Mouse (Mus musculus) thymus, postnatal 0 days (tissue): ENCODE measurements around the gene Casq2. TPM values are rescaled to one million over a fixed set of nuclear protein-coding genes. Genes with fewer than 3 reads are reported as not detected.
A peak's percentile ranks its signal among the peaks of the same experiment; 100 is the strongest.

Experiments
- DNase-seq: peaks from one replicate; pipeline ENCODE4 v3.0.0-alpha.2; 2015; ENCODE audit warnings: low spot score
- polyA plus RNA-seq: library from polyadenylated mRNA; unstranded; fragments of >200 nt; fragmentation: Nextera tagmentation; extraction: Ambion mirVana; gene quantifications from 2 replicates; pipeline ENCODE4 v1.2.1, GENCODE M21; 2015

The Casq2 gene
- polyA plus RNA-seq: 0.99 and 1.0 TPM in 2 replicates

DNA sequence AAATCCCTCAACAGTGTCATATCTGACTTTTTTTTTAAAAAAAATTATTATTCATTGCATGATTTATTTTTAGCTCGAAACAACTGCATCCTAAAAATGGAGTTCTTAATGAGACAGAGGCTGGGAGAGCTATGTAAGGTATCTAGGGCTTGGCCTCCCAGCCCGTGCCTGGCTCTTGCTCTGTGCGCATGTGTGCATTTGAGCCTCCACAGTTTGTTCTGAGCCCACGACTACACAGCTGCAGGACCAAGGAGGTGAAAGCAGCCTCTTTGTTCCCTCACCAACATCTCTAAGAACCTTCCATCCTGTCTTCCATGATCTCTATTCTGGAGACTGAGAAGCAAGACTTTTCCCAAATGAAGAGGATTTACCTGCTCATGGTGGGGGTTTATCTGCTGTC is at the start of gene Casq2:
Gene Casq2, plus strand, starts transcription at position 133 of the 400 bp plus-strand sequence.
- DNase-seq: no peak

GRCm38 (mm10) chr3:102037806-102038205 is 48.4 kb upstream of the Casq2 start:
- no peak for DNase-seq

GRCm38 (mm10) chr3:102038608-102039007 is 47.6 kb upstream of the Casq2 start:
- no peak for DNase-seq

DNA sequence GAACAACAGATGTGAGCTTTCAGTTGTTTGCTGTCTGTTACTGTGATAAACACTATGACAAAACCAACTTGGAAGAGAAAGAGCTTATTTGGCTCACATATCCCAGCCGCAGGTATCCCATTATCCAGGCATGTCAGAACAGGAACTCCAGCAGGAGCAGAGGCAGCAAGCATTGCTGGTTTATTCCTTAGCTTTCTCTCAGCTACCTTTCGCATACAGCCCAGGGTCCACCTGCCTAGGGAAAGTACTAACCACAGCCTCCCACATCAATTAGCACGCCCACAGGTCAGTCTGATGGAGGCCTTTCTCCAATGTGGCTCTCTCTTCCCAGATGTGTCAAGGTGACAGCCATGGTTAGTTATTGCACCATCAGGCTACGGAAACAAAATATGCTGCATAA is 44.6 kb upstream of the Casq2 start:
- DNase-seq: no peak

DNA sequence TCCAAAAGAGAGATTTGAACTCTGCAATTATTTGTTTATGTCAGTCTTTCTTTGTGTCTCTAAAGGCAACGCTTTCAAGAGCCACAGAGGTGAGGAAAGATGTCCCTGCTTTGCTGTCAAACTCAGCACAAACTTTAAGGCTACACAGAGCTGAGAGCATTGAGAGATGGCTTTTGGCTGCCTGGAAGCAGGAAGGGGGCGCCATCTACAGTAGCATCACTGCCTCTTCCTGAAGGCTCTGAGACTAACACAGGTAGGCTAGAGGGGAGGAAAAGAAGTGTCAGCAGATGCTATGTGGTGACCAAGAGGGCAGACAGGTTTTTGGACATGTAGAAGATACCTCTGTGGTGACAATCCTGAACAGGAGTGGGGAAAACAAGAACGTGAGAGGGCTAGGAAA is 41.1 kb upstream of the Casq2 start:
- DNase-seq: no peak

- no peak for DNase-seq
Measured at GRCm38 (mm10) chr3:102047532-102047931, 38.7 kb upstream of the Casq2 start.

DNA sequence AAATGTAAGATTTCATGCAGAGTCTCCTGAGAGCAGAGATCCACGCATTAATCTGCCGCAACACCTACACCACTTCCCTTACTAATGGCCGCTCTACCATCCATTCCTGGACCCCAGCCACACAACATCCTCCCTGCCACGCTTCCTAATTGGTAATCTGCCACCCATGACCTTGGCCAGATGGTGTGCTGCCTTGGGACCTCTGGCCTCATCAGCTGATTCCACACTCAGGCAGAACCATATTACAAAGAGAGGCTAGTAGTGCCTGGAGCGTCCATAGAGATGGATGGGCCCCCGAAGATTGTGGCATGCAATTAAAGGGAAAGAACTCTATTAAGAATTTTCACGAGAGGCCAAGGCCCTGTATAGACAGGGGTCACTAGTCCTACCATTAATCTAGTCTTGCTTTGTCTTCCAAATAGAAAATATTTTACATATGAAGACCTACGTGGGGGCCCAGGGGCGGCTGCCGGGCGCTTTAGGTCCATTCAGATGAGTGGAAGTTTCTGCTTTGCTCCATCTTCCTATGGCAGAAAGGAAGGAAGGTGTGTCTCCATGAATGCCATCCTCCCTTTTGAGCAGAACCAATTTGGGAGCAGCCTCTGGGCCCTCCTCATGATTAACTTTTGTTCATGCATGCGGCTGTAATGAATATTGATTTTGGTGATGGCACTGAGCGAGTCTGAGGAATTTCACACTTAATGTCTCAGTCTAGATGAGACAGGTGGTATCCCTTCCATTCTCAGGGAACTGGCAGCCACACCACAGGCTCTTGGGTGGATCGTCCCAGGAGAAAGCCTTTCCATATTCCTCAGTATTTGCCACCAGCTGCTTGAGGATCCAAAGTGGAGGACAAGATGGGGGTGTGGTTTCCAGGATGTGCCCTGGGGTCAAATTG is 36.8 kb upstream of the Casq2 start:
- no peak for DNase-seq

DNA sequence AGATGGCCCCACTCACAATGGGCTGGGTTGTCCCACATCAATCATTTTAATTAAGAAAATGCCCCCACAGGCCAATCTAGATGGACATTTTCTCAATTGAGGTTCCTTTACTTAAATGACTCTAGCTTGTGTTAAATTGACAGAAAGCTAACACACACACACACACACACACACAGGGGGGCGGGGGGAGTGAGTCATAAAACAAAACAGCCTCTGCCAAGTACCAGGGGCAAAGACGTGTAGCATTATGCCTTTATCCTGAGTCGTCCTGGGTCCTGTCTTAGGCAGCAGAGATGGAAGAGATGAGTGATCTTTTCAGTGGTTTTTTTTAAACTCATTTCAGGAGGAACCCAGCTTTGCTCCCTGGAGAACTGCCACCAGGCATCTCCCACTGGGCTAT is 34.2 kb upstream of the Casq2 start:
- no peak for DNase-seq

- DNase-seq: no peak
Measured at GRCm38 (mm10) chr3:102053293-102053692, 32.9 kb upstream of the Casq2 start.

- no peak for DNase-seq
Measured at GRCm38 (mm10) chr3:102055878-102056277, 30.3 kb upstream of the Casq2 start.

GRCm38 (mm10) chr3:102060065-102060464 is 26.1 kb upstream of the Casq2 start:
- peak; percentile 16 for DNase-seq

- DNase-seq: peak; percentile 18
Measured at GRCm38 (mm10) chr3:102061923-102062670, 24.1 kb upstream of the Casq2 start.

DNA sequence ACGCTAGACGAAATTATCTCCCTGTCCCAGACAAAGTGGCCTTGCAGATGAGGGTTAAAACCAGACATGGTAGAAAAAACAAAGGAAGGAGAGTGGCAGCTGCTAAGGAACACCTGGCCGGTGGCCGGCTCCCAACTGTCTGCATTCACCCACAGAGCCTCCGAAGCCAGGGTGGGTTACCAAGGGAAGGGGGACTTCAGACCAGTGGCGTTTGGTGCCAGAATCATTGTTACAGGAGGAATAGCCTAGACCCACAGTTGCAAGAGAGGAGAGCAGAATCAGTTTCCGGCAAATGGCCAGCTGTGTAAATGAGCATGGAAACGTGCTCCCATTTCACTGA is 23.6 kb upstream of the Casq2 start:
- no peak for DNase-seq

DNA sequence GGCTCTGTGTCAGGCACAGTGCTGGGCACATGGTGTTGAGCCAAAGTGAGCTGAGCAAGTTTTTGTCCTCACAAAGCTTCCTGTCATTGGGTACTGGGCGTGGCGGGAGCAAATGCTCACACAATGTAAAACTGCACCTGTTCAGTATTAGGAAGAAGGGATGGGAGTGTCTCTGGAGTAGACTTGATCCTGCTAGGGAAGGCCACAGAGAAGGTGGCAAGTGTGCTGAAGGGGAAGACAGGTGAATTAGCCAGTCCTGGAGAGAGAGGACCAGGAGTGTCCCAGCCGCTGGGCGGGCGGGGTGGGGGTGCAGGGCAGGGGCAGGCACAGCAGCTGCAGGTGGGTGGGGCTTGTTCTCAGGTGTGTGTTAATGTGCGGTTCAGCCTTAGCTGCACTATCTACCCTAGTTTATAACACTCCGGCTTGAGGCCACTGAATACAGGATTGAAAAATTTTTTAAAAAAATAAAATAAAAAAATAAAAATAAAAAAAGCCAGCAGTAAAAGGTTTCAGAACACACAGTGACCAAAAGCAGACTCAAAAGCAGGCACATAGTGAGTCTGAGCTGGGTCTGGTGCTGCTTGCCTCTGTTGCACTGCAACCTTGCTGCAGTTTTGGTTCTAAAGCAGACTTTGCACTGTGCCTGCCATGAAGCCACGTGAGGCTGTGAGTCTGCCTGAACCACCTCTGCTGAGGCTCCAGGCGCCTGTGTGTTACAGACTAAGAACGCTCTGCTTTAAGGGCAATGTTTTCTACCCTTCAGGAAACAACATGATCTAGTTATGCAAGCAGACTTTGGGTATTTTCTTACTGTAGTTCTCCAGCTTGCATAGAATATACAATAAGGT is 22.7 kb upstream of the Casq2 start:
- DNase-seq: no peak

GRCm38 (mm10) chr3:102064566-102064965 is 21.6 kb upstream of the Casq2 start:
- no peak for DNase-seq

GRCm38 (mm10) chr3:102067306-102067705 is 18.9 kb upstream of the Casq2 start:
- DNase-seq: no peak

DNA sequence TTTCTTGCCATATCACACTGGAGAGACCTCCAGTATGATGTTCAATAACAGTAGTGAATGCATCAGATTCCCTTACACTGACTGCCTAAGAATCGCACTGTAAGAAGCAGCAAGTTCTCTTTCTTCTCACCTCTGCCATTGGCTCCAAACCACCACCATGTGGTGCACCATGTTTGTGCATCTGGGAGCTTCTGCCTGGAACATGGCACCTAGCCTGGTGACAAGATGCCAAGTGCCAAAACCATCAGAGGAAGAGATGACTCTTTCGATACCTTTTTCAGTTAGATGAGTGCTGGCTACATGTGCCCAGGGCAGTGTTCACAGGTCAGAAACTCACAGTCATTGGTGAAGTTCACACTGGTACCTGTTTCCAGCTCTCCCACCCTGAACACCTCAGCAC is 18.4 kb upstream of the Casq2 start:
- DNase-seq: no peak

DNA sequence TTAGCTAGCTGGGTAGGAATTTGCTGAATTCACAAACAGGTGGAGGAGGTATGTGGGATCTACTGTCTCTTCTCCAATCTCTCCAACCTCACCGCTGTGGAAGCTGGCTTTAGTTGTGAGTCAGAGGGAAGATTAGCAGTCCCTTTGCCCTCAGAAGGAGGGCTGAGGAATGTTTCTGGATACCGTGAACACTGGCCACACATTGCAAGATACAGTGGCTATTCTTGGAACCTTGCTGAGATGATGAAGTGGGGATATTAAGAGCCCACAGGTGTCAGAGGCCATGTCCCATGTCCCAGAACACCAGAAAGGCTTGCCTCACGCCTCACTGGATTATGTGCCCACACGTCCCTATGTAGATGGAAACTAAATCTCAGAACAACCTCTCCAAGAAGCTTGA is 17.0 kb upstream of the Casq2 start:
- DNase-seq: no peak

DNA sequence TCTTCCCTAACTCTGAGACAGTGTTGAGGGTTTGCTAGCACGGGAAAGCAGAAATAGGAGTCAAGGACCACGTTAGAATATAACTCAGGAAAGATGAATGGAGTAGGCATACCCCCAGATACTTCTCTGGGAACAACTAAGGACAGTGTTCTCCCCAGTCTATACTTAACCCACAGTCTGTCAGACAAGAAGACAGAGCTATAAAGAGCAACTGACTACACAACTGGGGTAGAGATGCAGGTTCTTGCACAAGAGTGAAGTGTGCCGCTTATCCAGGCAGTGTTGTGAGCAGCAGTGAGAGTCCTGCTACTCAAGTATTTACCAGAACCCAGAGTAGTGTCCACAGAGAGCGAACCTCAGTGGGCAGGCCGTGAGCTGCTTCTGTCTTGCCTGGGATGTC is 16.5 kb upstream of the Casq2 start:
- no peak for DNase-seq

GRCm38 (mm10) chr3:102070360-102070759 is 15.9 kb upstream of the Casq2 start:
- no peak for DNase-seq

GRCm38 (mm10) chr3:102071016-102071415 is 15.2 kb upstream of the Casq2 start:
- DNase-seq: no peak

DNA sequence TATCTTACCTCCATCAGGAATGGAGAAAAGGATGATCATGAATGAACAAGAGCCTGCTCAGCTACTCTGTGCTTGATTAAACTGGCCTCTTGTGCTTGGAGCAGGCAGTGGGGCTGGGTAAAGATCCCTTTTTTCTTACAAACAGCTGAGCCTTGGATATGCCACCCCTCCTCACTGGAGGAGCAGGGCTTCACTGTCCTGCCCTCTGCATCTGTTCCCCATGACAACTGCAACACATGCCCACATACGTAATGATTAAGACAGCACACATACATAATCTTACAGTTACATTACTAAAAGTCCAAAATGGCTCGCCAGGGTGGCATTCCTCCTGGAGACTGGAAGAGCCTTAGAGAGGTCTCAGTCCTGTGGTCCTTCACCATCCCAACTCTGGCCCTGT is 6.8 kb upstream of the Casq2 start:
- no peak for DNase-seq
